Mouse (Mus musculus): ENCODE results near the gene Pnma1. TPM values are rescaled to one million over a fixed set of nuclear protein-coding genes. Genes with fewer than 3 reads are reported as not detected.

The Pnma1 gene
- polyA plus RNA-seq, 1 experiment from 2014 or later = 1.2 TPM

DNA sequence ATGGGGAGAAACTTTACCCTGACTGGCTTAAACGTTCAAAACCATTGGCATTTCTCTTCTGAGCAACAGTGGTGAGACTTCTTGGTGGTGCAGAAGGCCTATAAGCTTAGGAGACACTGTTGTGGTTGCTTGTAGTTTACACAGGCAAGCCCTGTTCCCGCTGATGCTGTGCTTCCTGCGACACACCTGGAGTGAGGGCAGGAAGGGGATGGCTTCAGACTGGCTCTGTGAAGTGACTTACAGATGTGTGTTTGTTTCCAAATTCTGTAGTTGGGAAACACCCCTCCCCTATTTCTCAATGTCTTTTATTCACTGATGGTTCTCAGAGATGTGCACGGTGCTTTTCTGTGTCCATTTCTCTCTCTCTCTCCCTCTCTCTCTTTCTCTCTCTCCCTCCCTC, 8.2 kb downstream of the Pnma1 start:
- ATAC-seq (no peak), DNase-seq (ENCODE audit: low read depth, low spot score) (no peak)
- in situ Hi-C loops (cut with MboI; ENCODE audit: low pct_unique_long_range_greater_than_20kb) = no loop called here
- no peak for TF ChIP-seq CTCF (IDR thresholded peaks at IDR 0.05)
- ChIA-PET CTCF (no interaction called here), POLR2A (no interaction called here)
- H3K27me3 ChIP-seq = no peaks in the 10 kb centered on the region

DNA sequence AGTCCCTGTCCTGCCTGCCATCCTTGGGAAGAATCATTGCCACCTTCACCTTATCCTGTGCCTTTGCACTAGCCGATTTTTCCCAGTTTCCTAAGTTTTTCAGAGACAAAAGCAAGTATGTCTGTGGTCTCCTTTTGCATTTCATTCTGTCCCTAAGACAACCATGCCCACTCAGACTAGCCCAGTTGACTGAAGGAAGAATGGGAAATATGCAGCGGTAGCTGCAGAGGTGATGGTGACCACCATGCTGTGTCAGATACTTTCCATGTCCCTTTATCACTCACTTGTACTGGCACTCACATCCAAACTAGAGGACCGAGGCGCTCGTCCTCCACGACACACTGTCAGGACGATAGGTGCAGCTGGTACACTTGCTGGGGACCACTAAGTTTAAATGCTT, 11.2 kb downstream of the Pnma1 start:
- no peaks in the 10 kb centered on the region for H3K27me3 ChIP-seq
- DNase-seq (ENCODE audit: low read depth, low spot score) = no peak
- no peak for TF ChIP-seq CTCF (IDR thresholded peaks at IDR 0.05)
- CTCF ChIA-PET = no interaction called here
- in situ Hi-C loops (cut with MboI; ENCODE audit: low pct_unique_long_range_greater_than_20kb) = loop anchor here (10.0 kb wide), 1 partner anchor 162 kb away; no protein-coding TSS in a partner anchor
- no peak for ATAC-seq
- POLR2A ChIA-PET = no interaction called here

DNA sequence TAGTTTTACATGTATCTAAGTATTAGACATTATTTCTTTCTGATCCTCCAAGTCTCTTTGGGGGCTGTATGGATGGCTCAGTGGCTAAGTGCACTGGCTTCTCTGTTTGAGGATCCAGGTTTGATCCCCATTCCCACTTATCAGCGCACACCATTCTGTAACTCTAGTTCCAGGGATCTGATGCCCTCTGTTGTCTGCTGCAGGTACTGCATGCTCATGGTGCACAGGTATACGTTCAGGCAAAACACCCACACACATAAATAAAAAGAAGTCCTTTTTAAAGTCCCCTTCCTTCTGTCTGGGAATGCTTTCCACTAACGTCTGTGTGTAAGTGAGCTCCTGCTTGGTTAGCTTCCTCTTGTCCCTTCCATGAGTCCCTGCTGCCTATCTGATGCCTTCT, 16.0 kb downstream of the Pnma1 start:
- ChIA-PET CTCF (interaction anchor here (0.7 to 1.7 kb wide), 5 partner anchors 12 to 115 kb away, joined by 3 to 4 read pairs (median 3); no protein-coding TSS in a partner anchor), POLR2A (interaction anchor here (0.6 kb wide), 1 partner anchor 40 kb away, joined by 3 read pairs; no protein-coding TSS in a partner anchor)
- in situ Hi-C loops (cut with MboI; ENCODE audit: low pct_unique_long_range_greater_than_20kb) = loop anchor here (10.0 kb wide), 1 partner anchor 157 kb away; no protein-coding TSS in a partner anchor
- no peaks in the 10 kb centered on the region for H3K27me3 ChIP-seq
- ATAC-seq (no peak), DNase-seq (ENCODE audit: low read depth, low spot score) (no peak)
- TF ChIP-seq CTCF (IDR thresholded peaks at IDR 0.05) = peak; percentile 75

DNA sequence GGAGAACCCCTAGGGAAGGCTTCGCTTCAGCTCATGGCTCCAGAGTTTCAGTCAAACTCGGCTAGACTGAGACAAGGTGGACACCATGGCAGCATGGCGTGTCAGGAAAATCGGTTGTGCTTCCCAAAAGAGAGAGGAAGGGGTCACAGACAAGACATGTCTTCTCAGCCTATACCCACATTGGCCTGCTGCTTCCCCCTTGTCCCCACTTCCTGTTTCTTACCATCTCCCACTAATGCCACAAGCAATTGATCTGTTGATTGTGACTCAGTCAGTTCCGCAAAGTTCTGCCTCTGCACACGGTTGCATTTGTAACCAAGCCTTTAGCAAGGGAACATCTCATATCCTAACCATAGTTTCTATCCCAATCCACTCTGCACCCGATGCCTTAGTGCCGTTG, 18.4 kb downstream of the Pnma1 start:
- no peak for ATAC-seq
- CTCF ChIA-PET = no interaction called here
- in situ Hi-C loops (cut with MboI; ENCODE audit: low pct_unique_long_range_greater_than_20kb) = loop anchor here (10.0 kb wide), 1 partner anchor 155 kb away; no protein-coding TSS in a partner anchor
- no peaks in the 10 kb centered on the region for H3K27me3 ChIP-seq
- DNase-seq (ENCODE audit: low read depth, low spot score) = no peak
- TF ChIP-seq CTCF (IDR thresholded peaks at IDR 0.05) = no peak
- POLR2A ChIA-PET = no interaction called here

DNA sequence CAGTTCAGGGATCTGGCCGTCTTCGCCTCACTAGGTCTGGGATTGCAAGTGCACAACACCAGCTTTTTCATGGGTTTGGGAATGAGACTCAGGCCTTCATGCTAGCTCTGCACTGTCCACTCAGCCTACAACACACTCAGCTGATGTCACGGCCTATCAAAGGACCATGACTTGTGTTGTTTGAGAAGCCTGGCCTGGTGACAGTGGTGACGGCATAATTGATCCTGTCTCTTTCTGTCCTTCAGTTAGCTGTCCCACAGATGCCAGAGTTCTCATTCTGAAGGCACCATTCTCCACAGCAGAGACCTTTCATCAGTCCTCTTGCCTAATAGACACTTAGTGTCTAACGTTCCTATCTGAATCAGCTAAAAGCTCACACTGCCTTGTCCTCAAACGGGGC, 19.7 kb downstream of the Pnma1 start:
- POLR2A ChIA-PET = no interaction called here
- ATAC-seq = no peak
- CTCF ChIA-PET = no interaction called here
- in situ Hi-C loops (cut with MboI; ENCODE audit: low pct_unique_long_range_greater_than_20kb) = no loop called here
- H3K27me3 ChIP-seq = no peaks in the 10 kb centered on the region
- TF ChIP-seq CTCF (IDR thresholded peaks at IDR 0.05) = no peak
- DNase-seq (ENCODE audit: low read depth, low spot score) = no peak

DNA sequence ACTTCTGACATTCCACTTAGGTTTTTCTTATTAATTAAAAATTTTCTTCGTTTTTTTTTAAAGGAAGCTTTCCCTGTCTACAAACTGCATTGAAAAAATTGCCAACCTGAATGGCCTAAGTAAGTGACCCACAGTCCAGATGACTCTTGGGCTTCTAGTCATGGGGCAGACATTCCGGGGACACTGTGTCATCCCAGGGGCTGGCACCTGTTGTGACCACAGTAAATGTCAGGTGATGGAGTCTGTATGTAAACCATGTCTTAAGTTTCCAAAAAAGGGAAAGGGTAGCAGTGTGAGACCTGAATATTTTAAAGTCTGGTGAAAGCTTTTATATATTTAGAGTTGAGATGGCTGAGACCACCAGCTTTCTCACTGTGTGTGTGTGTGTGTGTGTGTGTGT, 21.4 kb downstream of the Pnma1 start:
- DNase-seq (ENCODE audit: low read depth, low spot score) (peak; percentile 30), ATAC-seq (peak; percentile 21)
- H3K27me3 ChIP-seq = no peaks in the 10 kb centered on the region
- in situ Hi-C loops (cut with MboI; ENCODE audit: low pct_unique_long_range_greater_than_20kb) = no loop called here
- no peak for TF ChIP-seq CTCF (IDR thresholded peaks at IDR 0.05)
- CTCF ChIA-PET = no interaction called here
- POLR2A ChIA-PET = interaction anchor here (0.7 kb wide), 1 partner anchor 14 kb away, joined by 3 read pairs; no protein-coding TSS in a partner anchor

DNA sequence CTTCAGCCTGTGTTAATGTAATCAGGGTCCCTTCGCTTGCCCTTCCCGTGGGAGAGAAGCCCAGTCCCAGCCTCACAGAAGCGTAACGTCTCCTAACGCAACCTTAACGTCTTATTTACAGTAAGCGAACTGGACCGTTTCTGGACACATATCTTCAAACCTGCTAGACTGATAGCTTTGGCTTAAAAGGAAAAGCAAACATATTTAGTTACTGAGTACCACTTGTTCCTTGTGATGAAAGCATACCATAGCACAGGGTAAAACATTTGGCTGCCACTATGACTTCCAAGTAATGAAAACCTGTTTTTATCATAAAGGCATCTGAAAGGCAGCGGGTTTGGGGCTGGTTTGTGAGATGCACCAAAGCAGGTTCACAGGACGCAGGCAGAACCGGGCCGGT, 22.4 kb downstream of the Pnma1 start:
- DNase-seq (ENCODE audit: low read depth, low spot score) (no peak), ATAC-seq (no peak)
- H3K27me3 ChIP-seq = no peaks in the 10 kb centered on the region
- ChIA-PET CTCF (no interaction called here), POLR2A (no interaction called here)
- in situ Hi-C loops (cut with MboI; ENCODE audit: low pct_unique_long_range_greater_than_20kb) = no loop called here
- no peak for TF ChIP-seq CTCF (IDR thresholded peaks at IDR 0.05)

DNA sequence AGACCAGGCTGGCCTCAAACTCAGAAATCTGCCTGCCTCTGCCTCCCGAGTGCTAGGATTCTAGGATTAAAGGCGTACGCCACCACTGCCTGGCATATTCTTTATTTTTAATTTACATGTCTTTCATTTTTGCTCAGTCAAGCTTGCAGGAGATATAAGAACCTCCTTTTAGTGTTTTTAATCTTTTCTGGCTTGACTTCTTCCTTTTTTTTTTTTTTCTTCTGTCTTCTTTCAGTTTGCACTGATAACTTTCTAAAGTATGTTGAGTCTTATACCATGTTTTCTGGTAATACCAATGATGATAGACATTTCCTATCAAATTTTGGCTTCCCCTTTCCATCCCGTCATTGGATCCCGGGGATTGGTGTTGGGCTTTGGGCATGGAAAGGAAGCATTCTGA, 28.7 kb downstream of the Pnma1 start:
- POLR2A ChIA-PET = no interaction called here
- TF ChIP-seq CTCF (IDR thresholded peaks at IDR 0.05) = no peak
- in situ Hi-C loops (cut with MboI; ENCODE audit: low pct_unique_long_range_greater_than_20kb) = no loop called here
- CTCF ChIA-PET = no interaction called here
- DNase-seq (ENCODE audit: low read depth, low spot score) (no peak), ATAC-seq (no peak)
- no peaks in the 10 kb centered on the region for H3K27me3 ChIP-seq

DNA sequence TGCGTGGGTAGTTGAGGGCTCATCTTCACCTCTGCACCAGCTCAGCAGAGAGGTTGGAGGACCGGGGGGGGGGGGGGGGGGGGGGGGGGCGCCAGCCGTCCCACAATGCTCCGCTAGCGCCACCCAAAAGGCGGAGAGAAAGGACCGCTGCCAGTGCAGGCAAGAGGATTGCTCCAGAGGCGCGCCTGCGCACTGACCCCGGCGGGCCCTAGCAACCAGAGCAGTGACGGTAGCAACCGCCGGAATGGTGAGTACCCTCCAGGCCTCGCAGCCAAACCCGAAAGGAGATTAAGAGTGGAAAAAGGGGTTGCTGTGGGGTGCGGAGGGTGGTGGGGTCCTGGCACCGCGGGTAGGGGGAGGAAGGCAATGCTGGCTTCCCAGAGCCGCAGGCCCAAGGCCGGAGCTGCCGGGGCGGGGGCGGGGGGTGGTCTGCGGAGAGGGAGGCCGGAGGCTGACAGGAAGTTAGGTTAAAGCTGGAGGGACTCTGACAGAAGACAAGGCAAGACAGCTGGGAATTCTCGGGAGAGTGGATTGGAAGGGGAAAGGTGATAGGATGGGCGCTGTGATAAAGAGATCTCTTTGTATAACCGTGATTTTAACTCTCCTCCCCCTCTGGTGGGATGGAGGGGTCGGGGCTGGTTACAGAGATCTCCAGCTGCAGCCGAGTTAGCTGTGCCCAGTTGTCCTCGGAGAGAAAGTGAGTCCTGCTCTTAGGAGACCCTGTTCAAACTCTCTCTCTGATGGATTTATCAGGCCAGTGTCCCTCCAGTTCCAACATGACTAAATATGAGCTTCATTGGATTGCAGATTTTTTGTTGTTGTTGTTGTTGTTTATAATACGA, 33.9 kb downstream of the Pnma1 start, which contains the start of gene Dnal1:
Gene Dnal1 (plus strand): TSS at position 214 of the 842 bp plus-strand sequence.
- in situ Hi-C loops (cut with MboI; ENCODE audit: low pct_unique_long_range_greater_than_20kb) = no loop called here
- H3K27me3 ChIP-seq = no peaks in the 10 kb centered on the region
- ATAC-seq (peak; percentile 76), DNase-seq (ENCODE audit: low read depth, low spot score) (no peak)
- CTCF ChIA-PET = interaction anchor here (1.0 kb wide), 1 partner anchor 19 kb away, joined by 3 read pairs; no protein-coding TSS in a partner anchor
- TF ChIP-seq CTCF (IDR thresholded peaks at IDR 0.05) = no peak
- POLR2A ChIA-PET = no interaction called here

DNA sequence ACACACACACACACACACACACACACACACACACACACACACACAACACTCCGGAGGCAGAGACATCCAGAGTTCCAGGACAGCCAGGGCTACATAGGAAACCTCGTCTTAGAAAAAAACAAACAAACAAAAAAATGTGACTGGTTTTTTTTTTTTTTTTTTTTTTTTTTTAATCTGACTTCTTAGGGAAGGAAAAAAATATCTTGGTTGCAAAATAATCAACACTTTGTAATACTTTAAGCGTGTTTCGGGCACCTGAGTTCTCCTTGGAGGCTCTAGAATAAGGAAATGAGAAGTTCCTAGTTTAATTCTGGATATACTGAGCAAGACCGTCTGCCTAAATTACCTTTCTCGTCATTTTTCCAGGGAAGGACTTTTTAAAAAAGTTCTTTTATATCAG, 34.6 kb downstream of the Pnma1 start:
- ATAC-seq = no peak
- H3K27me3 ChIP-seq = no peaks in the 10 kb centered on the region
- POLR2A ChIA-PET = interaction anchor here (0.6 to 0.8 kb wide), 5 partner anchors 9 to 389 kb away, joined by 3 to 6 read pairs (median 3); no protein-coding TSS in a partner anchor
- no peak for DNase-seq (ENCODE audit: low read depth, low spot score)
- CTCF ChIA-PET = no interaction called here
- TF ChIP-seq CTCF (IDR thresholded peaks at IDR 0.05) = no peak
- in situ Hi-C loops (cut with MboI; ENCODE audit: low pct_unique_long_range_greater_than_20kb) = no loop called here

DNA sequence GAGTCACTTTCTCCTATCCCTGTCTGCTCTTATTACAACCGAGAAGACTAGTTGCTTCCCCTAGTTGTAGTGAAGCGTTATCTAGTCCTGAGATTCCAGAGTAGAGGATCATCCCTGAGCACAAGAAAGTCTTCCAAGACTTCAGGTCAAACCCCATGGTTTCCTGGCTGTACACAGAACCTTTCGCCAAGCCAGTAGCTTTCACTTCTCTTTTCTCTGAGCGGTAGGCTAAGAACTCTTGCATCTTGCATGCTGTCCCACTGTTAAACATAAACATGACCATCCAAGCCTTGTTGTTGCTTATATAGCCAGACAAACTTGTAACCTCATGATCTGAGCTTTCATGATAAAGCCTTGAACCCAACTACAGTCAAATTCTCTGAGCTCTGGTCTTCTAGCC, 37.5 kb downstream of the Pnma1 start:
- no peak for ATAC-seq
- ChIA-PET CTCF (no interaction called here), POLR2A (no interaction called here)
- TF ChIP-seq CTCF (IDR thresholded peaks at IDR 0.05) = no peak
- H3K27me3 ChIP-seq = no peaks in the 10 kb centered on the region
- in situ Hi-C loops (cut with MboI; ENCODE audit: low pct_unique_long_range_greater_than_20kb) = no loop called here
- no peak for DNase-seq (ENCODE audit: low read depth, low spot score)
